Mouse (Mus musculus) retina, adult 2 months (tissue): ENCODE data around the gene 1700092M07Rik.
"Not testable (repeated sequence)": the region's sequence is repeated elsewhere in the genome, so short reads cannot be mapped to it uniquely, and the experiment has no call there.

Experiments
- DNase-seq: peaks from one replicate; pipeline ENCODE4 v3.0.0-alpha.2; 2012; ENCODE audit warnings: low read depth, low spot score

1700092M07Rik gene

DNA sequence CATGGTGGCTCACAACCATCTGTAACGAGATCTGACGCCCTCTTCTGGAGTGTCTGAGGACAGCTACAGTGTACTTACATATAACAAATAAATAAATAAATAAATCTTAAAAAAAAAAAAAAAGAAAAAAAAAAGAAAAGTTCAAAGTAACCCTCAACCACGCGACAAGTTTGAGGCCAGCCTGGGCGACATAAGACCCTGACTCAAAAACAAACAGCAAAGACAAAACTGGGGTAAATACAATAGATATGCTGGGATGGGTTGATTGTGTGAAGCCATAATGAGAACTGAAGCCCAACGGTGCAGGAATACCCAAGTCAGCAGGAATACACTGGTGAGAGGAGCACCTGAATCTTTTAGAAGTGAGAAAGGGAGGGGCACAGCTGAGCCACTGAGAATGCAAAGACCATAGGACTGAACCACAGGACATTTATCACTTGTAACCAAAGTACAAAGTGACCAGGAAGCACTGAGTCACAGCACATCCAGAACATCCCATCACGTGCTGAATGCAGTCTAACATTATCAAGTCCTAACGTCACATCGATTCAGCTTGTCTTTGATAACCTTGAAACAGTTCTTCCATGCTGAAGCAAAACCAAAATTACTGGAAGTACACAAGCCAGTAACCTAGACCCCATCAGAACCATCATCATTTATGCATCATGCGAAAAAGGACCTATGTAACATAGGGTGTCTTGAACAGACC lies 23.6 kb upstream of the 1700092M07Rik start:
- no peak for DNase-seq

GRCm38 (mm10) chr19:8718357-8718756 lies 22.2 kb upstream of the 1700092M07Rik start:
- DNase-seq = peak; percentile 39

DNA sequence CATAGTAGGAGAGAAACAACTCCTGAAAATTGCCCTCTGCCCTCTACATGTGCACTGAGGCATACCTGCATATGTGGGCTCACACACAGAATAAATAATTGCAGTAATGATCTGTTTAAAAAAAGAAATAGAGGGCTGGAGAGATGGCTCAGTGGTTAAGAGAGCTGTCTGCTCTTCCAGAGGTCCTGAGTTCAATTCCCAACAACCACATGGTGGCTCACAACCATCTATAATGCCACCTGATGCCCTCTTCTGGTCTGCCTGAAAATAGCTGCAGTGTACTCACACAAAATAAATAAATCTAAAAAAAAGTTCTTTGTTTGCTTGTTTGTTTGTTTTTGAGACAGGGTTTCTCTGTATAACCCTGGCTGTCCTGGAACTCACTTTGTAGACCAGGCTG lies 21.5 kb upstream of the 1700092M07Rik start:
- not testable (repeated sequence) for DNase-seq

DNA sequence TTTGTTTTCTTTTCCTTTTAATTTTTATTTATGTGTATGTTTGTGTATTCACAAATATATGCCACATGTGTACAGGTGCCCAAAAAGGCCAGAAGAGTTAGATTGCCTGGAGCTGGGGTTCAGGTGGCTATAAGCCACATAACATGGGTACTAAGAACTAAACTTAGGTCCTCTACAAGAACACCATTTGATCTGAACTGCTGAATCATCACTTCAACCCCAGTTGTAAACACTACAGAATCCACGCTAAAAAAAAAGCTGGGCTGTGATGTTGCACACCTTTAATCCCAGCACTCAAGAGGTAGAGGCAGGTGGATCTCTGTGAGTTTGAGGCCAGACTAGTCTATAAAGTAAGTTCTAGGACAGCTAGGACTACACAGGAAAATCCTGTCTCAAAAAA lies 19.1 kb upstream of the 1700092M07Rik start:
- DNase-seq = no peak

DNA sequence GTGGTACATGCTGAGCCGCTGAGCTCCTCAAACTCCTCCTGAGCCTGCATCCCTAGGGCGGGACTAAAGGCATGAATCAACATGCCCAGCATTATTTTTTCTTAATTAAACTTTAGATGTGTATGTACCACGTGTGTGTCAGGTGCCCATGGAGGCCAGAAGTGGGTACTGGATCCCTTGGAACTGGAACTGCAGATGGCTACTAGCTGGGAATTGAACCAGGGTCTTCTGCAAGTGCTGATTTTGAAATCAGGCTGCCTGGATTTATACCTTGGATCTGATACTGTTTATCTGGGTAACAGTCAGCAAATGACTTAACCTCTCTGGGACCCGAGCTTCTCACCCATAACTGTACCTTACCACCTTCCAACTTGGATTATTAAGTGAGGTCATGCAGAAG lies 18.5 kb upstream of the 1700092M07Rik start:
- no peak for DNase-seq

DNA sequence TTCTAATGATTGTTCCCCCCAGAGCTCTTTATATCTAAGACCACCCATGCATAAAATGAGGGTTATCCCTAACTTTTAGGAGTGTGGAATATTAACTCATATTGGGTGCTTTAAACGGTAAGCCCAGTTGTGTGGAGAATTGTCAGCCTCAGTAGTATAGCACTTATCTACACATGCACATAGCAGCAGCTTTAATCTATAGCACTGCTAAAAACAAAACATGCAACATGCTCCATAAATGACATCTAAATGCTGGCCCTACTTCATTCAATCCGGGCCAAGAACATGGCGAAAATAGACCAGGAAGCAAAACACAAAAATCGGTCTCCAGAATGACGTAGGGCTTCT lies 18.0 kb upstream of the 1700092M07Rik start:
- no peak for DNase-seq

DNA sequence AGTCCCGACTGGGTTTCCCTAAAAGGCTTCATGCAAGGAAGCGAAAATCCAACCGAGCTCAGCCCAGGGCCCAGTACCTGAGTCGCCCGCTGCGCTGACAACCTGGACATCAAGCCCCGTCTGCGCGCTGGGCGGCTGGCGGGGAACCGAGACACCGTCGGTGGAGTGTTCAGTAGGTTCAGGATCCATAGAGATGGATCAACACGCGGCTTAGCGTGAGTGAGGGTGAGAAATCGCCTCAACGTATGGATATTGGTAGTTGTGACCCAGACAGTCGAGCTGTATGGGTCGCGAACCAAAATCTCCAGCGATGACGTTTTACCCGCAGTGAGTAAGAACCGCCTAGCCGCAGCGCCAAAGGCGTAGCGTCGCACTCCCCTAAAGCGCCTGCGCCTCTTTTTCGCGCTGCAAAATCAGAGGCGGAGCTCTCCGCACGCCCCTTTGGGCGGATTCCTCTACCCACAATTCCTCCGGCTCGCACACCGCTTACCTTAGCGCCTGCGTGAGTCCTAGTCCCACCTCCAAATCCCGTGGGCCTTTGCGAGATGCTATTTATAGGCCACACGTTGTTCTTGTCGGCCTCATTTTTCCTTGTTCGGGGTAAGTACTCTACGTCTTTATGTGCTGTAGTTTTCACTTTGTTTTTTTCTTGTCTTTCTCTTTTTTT lies 17.5 kb upstream of the 1700092M07Rik start, which contains the start of gene Slc3a2:
Slc3a2 (minus strand) TSS at position 463 of the 667 bp plus-strand sequence.
- peak; percentile 92 for DNase-seq

DNA sequence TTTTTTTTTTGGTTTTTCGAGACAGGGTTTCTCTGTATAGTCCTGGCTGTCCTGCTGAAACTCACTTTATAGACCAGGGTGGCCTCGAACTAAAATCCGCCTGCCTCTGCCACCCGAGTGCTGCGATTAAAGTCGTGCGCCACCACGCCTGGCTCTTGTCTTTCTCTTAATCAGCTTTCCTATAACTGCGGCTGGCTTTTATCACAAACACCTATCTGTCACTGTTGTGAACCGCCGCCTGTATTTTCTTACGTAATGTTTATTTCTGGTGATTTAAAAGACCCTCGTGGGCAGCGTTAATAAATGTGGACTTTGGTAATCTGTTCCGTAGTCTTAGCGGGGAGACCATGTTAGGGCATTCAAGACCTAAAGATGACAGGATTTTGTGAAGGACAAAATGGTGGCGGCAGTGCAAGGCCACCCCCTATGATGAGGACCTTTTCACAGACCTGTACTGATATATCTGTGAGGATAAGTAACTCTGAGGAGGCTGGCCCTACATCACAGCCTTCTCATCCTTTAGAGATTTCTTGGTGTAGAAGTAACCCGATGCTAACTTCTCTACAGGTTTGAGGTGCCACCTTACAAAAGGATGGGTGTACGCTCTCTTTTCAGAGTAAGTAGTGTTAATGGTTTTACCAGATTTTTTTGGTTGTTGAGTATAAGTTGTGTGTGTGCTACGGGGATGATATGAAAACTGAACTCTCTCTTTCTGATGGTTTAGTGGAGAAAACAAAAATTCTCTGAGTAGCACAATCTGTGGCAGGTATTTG lies 16.8 kb upstream of the 1700092M07Rik start:
- no peak for DNase-seq

DNA sequence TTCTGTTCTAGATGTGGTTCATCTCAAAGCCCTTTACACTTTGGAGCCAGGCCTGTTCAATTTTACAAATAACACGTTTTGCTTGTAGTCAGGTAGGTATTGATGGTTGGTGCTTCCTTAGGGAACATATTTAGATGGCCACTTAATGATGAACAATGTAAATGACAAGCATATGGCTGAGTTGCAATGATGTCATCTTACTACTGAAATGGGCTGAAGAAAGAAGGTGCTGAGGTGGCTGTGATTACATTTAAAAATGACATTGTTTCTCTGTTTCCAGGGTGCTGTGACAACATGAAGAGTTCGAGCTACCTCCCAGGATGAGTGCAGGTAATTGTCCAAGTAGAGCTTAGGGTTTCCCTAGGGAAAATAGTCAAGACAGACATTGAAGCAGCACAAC lies 16.1 kb upstream of the 1700092M07Rik start:
- no peak for DNase-seq

- DNase-seq = no peak
Observed at GRCm38 (mm10) chr19:8725081-8725613, 15.4 kb upstream of the 1700092M07Rik start.

GRCm38 (mm10) chr19:8726609-8727390 lies 13.7 kb upstream of the 1700092M07Rik start:
- DNase-seq = no peak

GRCm38 (mm10) chr19:8727495-8728114 lies 12.9 kb upstream of the 1700092M07Rik start:
- DNase-seq = no peak

DNA sequence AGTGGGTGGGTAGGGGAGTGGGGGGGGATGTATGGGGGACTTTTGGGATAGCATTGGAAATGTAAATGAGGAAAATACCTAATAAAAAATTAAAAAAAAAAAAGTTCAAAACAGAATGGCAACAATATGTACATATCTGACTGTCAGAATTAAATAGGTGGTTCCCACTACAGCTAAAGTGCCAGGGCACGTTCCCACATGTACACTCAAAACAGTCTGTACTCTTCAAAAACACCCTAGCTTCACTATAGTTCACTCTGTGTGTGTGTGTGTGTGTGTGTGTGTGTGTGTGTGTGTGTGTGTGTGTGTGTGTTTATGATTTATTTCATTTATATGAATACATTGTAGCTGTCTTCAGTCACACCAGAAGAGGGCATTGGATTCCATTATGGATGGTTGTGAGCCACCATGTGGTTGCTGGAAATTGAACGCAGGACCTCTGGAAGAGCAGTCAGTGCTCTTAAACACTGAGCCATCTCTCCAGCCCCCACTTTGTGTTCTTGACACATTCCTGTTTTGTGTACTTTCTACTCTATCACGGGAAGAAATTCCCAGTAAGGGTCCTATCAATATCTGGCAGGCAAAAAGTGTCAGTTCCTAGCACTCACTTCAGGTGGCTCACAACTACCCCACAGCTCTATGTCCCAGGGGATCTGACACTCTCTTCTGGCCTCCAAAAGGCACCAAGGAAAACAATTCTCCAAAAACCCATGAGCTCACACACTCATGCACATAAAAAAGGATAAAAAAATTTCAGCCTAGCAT lies 12.0 kb upstream of the 1700092M07Rik start:
- DNase-seq = not testable (repeated sequence)

DNA sequence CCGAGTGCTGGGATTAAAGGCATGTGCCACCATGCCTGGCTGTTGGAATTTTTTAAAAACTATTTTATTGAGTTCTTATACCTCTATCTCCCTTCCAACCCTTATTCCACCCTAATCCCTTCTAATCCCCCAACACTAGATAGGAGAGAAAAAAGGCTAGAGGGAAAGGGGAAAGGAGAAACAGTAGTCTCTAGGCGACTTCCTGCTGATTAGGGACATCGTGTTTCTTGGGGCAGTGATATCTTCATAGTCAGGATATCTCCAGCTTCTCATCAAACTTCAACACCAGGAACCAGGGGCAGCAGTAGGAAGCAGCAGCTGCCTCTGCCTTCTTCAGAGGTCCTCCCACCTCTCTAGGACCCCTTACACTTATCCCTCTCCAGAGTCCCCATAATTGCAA lies 6.2 kb upstream of the 1700092M07Rik start:
- DNase-seq = no peak

DNA sequence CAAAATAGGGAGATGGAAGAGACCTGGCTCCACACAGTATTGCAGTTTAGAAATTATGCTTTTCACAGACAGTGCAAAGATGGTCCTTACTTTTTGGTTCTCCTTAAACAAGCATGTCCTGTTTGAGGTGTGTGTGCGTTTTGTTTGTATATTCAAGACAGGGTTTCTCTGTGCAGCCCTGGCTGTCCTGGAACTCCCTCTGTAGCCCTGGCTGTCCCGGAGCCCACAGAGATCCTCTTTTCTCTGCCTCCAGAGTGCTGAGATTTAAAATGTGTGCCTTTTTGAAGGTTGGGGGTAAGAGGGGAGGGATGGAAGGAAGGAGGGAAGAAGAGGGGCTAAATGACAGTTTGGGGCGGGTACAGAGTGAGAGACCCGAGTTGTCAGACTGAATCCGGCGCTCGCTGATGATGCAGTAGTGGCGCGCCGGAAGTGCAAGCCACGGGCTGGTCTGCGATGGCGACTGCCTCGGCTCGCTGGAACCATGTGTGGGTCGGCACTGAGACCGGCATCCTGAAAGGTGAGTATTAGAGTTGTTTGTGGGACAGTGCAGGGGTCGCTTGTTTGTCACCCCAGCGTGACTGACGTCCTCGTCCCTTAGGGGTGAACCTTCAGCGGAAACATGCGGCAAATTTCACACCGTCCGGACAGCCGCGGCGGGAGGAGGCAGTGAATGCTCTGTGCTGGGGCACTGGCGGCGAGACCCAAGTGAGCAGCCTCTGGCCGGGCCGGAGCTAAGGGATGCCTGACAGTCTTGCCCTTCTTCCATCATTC lies 4.9 kb upstream of the 1700092M07Rik start, which contains the start of gene Wdr74:
Wdr74 (plus strand) TSS at position 439 of the 771 bp plus-strand sequence.
- peak; percentile 82 for DNase-seq

DNA sequence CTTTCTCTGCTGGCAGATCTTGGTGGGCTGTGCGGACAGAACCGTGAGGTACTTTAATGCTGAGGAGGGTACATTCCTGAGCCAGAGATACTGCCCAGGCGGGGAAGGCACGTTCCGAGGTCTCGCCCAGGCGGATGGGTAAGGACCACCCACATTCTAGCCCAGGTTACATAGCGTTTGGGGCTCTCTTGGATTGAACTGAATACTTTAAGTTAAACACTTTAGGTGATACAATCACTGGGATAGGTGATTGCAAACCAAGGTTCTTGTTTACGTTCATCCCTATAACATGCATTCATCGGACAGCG lies 4.4 kb upstream of the 1700092M07Rik start:
- DNase-seq = no peak

- no peak for DNase-seq
Observed at GRCm38 (mm10) chr19:8738911-8739310, 1.6 kb upstream of the 1700092M07Rik start.

- no peak for DNase-seq
Observed at GRCm38 (mm10) chr19:8739646-8740045, 872 bp upstream of the 1700092M07Rik start.

DNA sequence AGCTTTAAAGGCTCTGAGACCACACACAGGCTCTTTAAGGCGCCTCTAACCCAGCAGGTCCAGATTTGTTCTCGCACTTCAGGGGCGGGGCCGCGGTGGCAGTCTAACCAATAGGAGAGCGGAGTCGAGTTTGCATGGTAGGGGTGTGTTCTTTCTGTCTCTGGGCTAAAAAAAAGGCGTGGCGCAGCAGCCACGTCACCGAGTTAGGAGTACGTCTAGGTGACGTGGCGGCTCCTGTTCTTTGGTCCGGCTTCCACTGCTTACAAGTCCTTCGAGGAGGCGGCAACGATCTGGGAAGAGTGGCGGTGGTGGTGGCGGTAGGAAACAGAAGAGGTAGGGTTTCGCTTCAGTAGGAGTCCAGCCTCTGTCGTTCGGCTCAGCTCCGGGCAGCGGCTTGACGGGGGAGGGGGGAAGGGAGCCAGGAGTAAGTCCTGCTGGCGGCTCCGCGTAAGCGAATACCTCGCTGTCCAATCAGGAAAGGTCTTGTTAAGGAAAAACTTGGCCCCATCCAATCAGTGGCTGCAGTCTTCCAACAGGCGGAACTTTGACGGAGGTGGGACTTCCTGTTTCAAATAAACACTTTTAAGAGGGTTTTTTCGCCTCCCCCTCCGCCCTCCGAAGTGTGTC lies 838 bp downstream of the 1700092M07Rik start, which contains the start of gene Stx5a:
Stx5a (plus strand) TSS at position 171 of the 627 bp plus-strand sequence.
- DNase-seq = peak; percentile 93
